Mouse (Mus musculus): ENCODE data around the gene Zmiz1. TPM values are rescaled to one million over a fixed set of nuclear protein-coding genes. Genes with fewer than 3 reads are reported as not detected.

Gene Zmiz1
- polyA plus RNA-seq (2015; fragmentation: Nextera tagmentation; extraction: Ambion mirVana), result 19.8 and 23.8 TPM in 2 replicates

DNA sequence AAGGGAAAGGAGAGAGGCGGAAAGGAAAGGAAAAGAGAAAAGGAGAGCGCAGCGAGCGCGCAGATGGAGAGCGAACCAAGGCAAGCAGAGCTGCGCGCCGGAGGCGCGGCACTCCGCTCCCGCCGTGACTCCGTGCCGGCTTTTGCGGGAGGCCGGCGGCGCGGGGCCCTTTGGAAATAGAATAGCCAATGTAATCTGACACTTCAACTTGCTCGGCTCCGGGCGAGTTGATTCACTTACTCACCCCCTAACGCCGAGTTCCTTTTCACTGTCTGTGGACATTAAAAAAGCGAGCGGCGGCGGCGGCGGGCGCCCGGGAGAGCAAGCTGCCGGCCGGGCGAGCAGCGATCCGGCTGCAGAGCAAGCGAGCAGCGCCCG is at the start of gene Zmiz1:
TSS of gene Zmiz1 (plus strand) at position 170 of the 378 bp plus-strand sequence.
- no peaks in the 10 kb centered on the region for H3K9me3 ChIP-seq
- peak within 1 kb of the TSS; percentile 84 for H3K4me3 ChIP-seq
- WGBS, result 1% methylated on average over 42 of the region's 42 CpGs
- H3K27me3 ChIP-seq, result no peaks in the 10 kb centered on the region
- peak within 1 kb of the TSS; percentile 100 for H3K27ac ChIP-seq
- peaks cover 62% of the 10 kb centered on the region for H3K4me1 ChIP-seq
- H3K36me3 ChIP-seq, result no peaks in the 10 kb centered on the region
- peak; percentile 37; the same call in 1 of the 2 replicates for ATAC-seq (ENCODE audit: borderline replicate concordance, extremely low read depth, low FRiP score, low TSS enrichment)
- H3K4me2 ChIP-seq, result peak within 1 kb of the TSS; percentile 97
- peak within 1 kb of the TSS; percentile 93 for H3K9ac ChIP-seq

DNA sequence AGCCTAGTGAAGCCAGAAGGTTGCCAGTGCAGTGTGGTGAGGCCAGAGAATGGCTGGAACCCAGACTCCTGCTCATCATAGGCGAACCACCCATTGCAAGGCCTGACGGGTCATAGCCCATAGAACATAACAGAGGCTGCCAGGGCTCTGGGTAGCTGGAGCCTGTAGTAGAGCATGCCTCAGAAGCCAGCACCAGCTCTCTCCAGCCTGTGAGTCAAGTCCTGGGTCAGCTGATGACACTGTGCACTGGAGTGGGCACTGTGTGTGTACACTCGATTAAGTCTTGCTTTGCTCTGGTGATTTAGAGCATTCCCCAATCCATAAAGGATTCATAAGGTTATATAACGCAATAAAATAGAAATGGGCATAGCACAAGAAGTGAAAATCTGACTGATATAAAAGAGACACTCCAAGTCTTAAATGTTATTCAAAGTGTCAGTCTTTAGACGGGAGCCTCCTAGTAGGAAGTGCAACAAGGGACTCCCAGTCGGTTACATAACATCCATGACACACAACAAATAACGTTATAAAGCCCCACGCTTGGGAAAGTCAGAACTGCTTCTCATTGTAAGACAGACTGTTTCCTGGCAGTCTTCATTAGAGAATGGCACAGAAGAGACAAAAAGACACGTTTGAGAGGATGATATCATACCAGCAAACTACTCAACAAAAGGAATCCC is 47.0 kb upstream of the Zmiz1 start:
- 78% methylated on average over 9 of the region's 9 CpGs for WGBS
- Histone ChIP-seq H3K9me3 (no peaks in the 10 kb centered on the region), H3K4me2 (no peak overlapping the region), H3K9ac (no peak overlapping the region), H3K4me3 (no peak overlapping the region), H3K4me1 (no peaks in the 10 kb centered on the region), H3K27ac (no peak overlapping the region), H3K27me3 (no peaks in the 10 kb centered on the region), H3K36me3 (no peaks in the 10 kb centered on the region)
- no peak for ATAC-seq (ENCODE audit: borderline replicate concordance, extremely low read depth, low FRiP score, low TSS enrichment)

DNA sequence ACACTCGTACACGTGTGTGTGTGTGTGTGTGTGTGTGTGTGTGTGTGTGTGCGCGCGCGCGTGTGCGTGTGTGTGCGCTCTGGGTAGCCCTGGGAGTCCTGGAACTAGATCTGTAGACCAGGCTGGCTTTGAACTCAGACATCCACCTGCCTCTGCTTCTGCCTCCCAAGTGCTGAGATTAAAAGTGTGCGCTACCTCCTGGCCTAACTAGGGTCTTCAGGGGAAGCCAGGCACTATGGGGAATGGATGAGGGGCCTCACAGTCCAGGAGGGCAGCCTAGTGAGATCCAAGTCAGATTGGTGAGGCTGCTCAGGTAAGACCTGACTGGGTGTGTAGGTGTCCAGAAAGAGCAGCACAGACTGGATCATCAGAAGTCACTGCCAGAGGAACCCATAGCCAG is 46.2 kb upstream of the Zmiz1 start:
- no peaks in the 10 kb centered on the region for H3K27me3 ChIP-seq
- H3K36me3 ChIP-seq, result no peaks in the 10 kb centered on the region
- no peak overlapping the region for H3K4me3 ChIP-seq
- no peaks in the 10 kb centered on the region for H3K9me3 ChIP-seq
- no peak overlapping the region for H3K4me2 ChIP-seq
- 92% methylated on average over 10 of the region's 10 CpGs for WGBS
- no peak overlapping the region for H3K27ac ChIP-seq
- ATAC-seq (ENCODE audit: borderline replicate concordance, extremely low read depth, low FRiP score, low TSS enrichment), result no peak
- no peaks in the 10 kb centered on the region for H3K4me1 ChIP-seq
- H3K9ac ChIP-seq, result no peak overlapping the region

GRCm38 (mm10) chr14:25413510-25413909 is 45.5 kb upstream of the Zmiz1 start:
- ATAC-seq (ENCODE audit: borderline replicate concordance, extremely low read depth, low FRiP score, low TSS enrichment), result no peak
- no peaks in the 10 kb centered on the region for H3K27me3 ChIP-seq
- H3K36me3 ChIP-seq, result no peaks in the 10 kb centered on the region
- H3K9ac ChIP-seq, result no peak overlapping the region
- no peak overlapping the region for H3K4me3 ChIP-seq
- H3K27ac ChIP-seq, result no peak overlapping the region
- 61% methylated on average over 3 of the region's 3 CpGs for WGBS
- no peak overlapping the region for H3K4me2 ChIP-seq
- no peaks in the 10 kb centered on the region for H3K9me3 ChIP-seq
- H3K4me1 ChIP-seq, result no peaks in the 10 kb centered on the region

- ATAC-seq (ENCODE audit: borderline replicate concordance, extremely low read depth, low FRiP score, low TSS enrichment), result no peak
- WGBS, result 52% methylated on average over 4 of the region's 4 CpGs
- no peak overlapping the region for H3K27ac ChIP-seq
- H3K4me1 ChIP-seq, result no peaks in the 10 kb centered on the region
- no peaks in the 10 kb centered on the region for H3K9me3 ChIP-seq
- H3K4me3 ChIP-seq, result no peak overlapping the region
- H3K36me3 ChIP-seq, result no peaks in the 10 kb centered on the region
- no peaks in the 10 kb centered on the region for H3K27me3 ChIP-seq
- H3K9ac ChIP-seq, result no peak overlapping the region
- H3K4me2 ChIP-seq, result no peak overlapping the region
Measured at GRCm38 (mm10) chr14:25414115-25414514, 44.9 kb upstream of the Zmiz1 start.

GRCm38 (mm10) chr14:25420001-25420690 is 38.8 kb upstream of the Zmiz1 start:
- Histone ChIP-seq H3K9me3 (no peaks in the 10 kb centered on the region), H3K27ac (no peak overlapping the region), H3K9ac (no peak overlapping the region), H3K4me2 (no peak overlapping the region), H3K4me3 (no peak overlapping the region), H3K27me3 (no peaks in the 10 kb centered on the region), H3K4me1 (peaks cover 16% of the 10 kb centered on the region), H3K36me3 (no peaks in the 10 kb centered on the region)
- no peak for ATAC-seq (ENCODE audit: borderline replicate concordance, extremely low read depth, low FRiP score, low TSS enrichment)
- 77% methylated on average over 7 of the region's 7 CpGs for WGBS

DNA sequence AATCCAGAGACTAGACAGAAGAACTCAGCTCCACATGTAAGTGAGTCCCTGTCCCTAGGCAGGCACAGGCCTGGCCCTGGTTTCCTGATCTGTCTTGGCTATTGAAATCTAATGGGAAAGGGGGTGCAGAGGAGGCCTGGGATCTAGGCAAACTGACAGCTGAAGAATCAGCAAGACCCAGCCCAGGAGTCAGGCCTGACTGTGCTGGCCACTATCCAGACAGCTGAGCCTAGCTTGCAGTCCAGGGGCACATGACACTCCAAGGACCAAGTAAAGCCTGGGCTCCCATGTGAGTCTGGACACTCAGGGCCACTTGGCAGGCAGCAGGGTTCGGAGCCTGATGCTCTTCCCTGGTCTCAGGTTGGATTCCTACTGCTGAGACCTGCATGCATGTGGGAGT is 38.0 kb upstream of the Zmiz1 start:
- peak; percentile 33; the same call in 1 of the 2 replicates for ATAC-seq (ENCODE audit: borderline replicate concordance, extremely low read depth, low FRiP score, low TSS enrichment)
- WGBS, result 96% methylated on average over 1 of the region's 1 CpGs
- Histone ChIP-seq H3K4me1 (peaks cover 16% of the 10 kb centered on the region), H3K27ac (peak overlapping the region; percentile 61), H3K4me3 (no peak overlapping the region), H3K36me3 (no peaks in the 10 kb centered on the region), H3K9ac (no peak overlapping the region), H3K9me3 (no peaks in the 10 kb centered on the region), H3K4me2 (no peak overlapping the region), H3K27me3 (no peaks in the 10 kb centered on the region)

DNA sequence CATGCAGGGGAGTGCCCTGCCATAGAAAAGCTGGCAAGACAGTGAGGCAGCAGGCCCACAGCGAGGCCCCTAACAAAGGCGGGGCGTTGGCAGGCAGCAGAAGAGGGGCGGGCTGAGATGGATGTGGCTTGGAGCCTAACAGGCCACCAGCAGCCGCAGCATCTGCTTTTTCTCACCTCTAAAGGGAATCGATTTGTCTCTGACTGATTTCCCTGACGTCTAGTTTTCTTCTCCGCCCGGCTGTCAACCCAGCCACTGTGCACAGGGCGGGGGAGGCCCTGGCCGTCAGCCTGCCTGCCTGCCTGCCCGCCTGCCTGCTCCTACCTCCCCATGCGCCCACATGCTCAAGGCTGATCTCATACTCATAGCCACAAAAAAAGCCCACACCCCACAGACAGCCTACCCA is 37.4 kb upstream of the Zmiz1 start:
- Histone ChIP-seq H3K27ac (peak overlapping the region; percentile 61), H3K9me3 (no peaks in the 10 kb centered on the region), H3K4me2 (no peak overlapping the region), H3K9ac (no peak overlapping the region), H3K4me3 (no peak overlapping the region), H3K4me1 (peaks cover 16% of the 10 kb centered on the region), H3K27me3 (no peaks in the 10 kb centered on the region), H3K36me3 (no peaks in the 10 kb centered on the region)
- ATAC-seq (ENCODE audit: borderline replicate concordance, extremely low read depth, low FRiP score, low TSS enrichment), result peak; percentile 74
- WGBS, result 24% methylated on average over 13 of the region's 13 CpGs

GRCm38 (mm10) chr14:25422946-25423345 is 36.0 kb upstream of the Zmiz1 start:
- no peak overlapping the region for H3K4me3 ChIP-seq
- no peaks in the 10 kb centered on the region for H3K9me3 ChIP-seq
- H3K9ac ChIP-seq, result no peak overlapping the region
- no peak overlapping the region for H3K4me2 ChIP-seq
- WGBS, result 46% methylated on average over 1 of the region's 1 CpGs
- no peaks in the 10 kb centered on the region for H3K36me3 ChIP-seq
- peaks cover 16% of the 10 kb centered on the region for H3K4me1 ChIP-seq
- H3K27ac ChIP-seq, result no peak overlapping the region
- H3K27me3 ChIP-seq, result no peaks in the 10 kb centered on the region
- no peak for ATAC-seq (ENCODE audit: borderline replicate concordance, extremely low read depth, low FRiP score, low TSS enrichment)

DNA sequence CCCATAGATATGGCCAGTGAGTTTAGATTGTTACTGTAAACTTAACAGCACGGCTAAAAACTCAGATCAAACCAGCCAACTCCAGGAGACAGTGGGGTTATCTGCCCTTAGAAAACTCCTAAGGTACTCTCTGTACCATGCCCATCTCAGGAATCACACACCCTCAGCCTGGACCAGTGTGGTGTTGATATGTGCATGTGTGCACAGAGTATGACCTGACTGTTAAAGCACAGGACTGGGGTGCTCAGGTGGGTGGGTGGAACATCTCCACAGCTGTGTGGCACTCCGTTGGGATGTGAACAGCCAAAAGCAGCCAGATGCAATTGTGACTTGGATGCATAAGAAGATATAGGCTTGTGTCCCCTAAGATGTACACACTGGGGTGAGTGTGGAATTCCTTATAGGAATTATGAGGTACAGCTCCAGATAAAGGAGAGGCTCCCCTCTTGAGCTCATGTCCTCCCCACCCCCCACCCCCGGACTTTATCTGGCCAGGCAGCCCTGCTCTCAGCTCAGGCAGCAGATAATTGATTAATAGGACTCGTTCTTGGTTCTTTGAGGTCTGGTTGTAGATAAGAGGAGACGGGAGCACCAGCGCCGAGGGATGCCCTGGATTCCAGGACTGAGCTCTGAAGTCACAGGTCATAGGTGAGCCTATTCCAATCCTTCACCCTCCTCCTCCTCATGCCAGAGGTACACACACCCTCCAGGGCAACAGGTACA is 35.1 kb upstream of the Zmiz1 start:
- no peaks in the 10 kb centered on the region for H3K27me3 ChIP-seq
- no peak overlapping the region for H3K27ac ChIP-seq
- no peak overlapping the region for H3K4me3 ChIP-seq
- no peaks in the 10 kb centered on the region for H3K9me3 ChIP-seq
- no peak overlapping the region for H3K4me2 ChIP-seq
- 26% methylated on average over 7 of the region's 7 CpGs for WGBS
- H3K9ac ChIP-seq, result no peak overlapping the region
- peaks cover 16% of the 10 kb centered on the region for H3K4me1 ChIP-seq
- no peaks in the 10 kb centered on the region for H3K36me3 ChIP-seq
- ATAC-seq (ENCODE audit: borderline replicate concordance, extremely low read depth, low FRiP score, low TSS enrichment), result no peak

DNA sequence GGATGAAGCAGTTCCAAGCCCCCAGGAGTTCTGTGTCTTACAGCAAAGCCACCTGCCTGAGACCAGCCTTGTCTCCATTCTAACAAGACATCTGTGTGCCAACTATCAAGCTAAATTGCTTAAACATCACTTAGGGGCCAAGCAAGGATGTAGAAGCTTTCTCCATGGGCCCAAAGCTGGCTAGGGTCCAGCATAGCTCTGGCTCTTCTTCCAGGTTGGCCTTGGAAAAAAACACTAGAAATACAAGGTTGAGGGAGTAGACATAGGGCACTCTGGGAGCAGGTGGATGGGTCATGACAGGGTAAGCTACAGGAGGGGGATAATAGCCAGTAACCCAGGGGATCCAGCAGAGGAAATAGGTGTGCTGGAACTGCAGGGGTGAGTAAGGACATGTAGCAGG is 20.7 kb upstream of the Zmiz1 start:
- H3K9me3 ChIP-seq, result no peaks in the 10 kb centered on the region
- no peaks in the 10 kb centered on the region for H3K36me3 ChIP-seq
- H3K4me1 ChIP-seq, result no peaks in the 10 kb centered on the region
- H3K9ac ChIP-seq, result no peak overlapping the region
- no peaks in the 10 kb centered on the region for H3K27me3 ChIP-seq
- H3K4me2 ChIP-seq, result no peak overlapping the region
- no peak for ATAC-seq (ENCODE audit: borderline replicate concordance, extremely low read depth, low FRiP score, low TSS enrichment)
- H3K4me3 ChIP-seq, result no peak overlapping the region
- H3K27ac ChIP-seq, result no peak overlapping the region

GRCm38 (mm10) chr14:25440116-25440515 is 18.9 kb upstream of the Zmiz1 start:
- 4% methylated on average over 1 of the region's 1 CpGs for WGBS
- no peak overlapping the region for H3K27ac ChIP-seq

More at GRCm38 (mm10) chr14:25440116-25440515, 18.9 kb upstream of the Zmiz1 start:
- Histone ChIP-seq H3K9me3 (no peaks in the 10 kb centered on the region), H3K36me3 (no peaks in the 10 kb centered on the region), H3K9ac (no peak overlapping the region), H3K4me2 (no peak overlapping the region), H3K4me1 (no peaks in the 10 kb centered on the region), H3K27me3 (no peaks in the 10 kb centered on the region), H3K4me3 (no peak overlapping the region)
- ATAC-seq (ENCODE audit: borderline replicate concordance, extremely low read depth, low FRiP score, low TSS enrichment), result no peak

Data from lung, embryonic 15.5 days (tissue).